Mouse (Mus musculus) hematopoietic stem cell, adult 5-6 weeks (primary cell): ENCODE data around the gene Foxk1. TPM values are rescaled to one million over a fixed set of nuclear protein-coding genes. Genes with fewer than 3 reads are reported as not detected.

Experiments
- ATAC-seq, 2 experiments: fragments of 125-278 bp in 1 of 2; replicated peaks in 1 of 2; 2 replicates each; pipeline ENCODE4 v1.8.0; 2016 to 2017; ENCODE audit warnings: inconsistent platforms in 2 of 2, mild to moderate bottlenecking in 2 of 2, moderate number of reproducible peaks in 2 of 2, low read depth in 1 of 2, moderate TSS enrichment in 1 of 2; ENCODE audit not compliant: low FRiP score in 2 of 2, poor library complexity in 2 of 2, severe bottlenecking in 2 of 2, insufficient read depth in 1 of 2, low TSS enrichment in 1 of 2
- total RNA-seq: library from RNA; stranded (forward); fragments of 172-1452, 232-1000 nt; gene quantifications from 2 replicates; pipeline ENCODE4 v1.2.3, GENCODE M21; 2017

The Foxk1 gene
- total RNA-seq, 1 experiment from 2014 or later: 8.8 TPM

DNA sequence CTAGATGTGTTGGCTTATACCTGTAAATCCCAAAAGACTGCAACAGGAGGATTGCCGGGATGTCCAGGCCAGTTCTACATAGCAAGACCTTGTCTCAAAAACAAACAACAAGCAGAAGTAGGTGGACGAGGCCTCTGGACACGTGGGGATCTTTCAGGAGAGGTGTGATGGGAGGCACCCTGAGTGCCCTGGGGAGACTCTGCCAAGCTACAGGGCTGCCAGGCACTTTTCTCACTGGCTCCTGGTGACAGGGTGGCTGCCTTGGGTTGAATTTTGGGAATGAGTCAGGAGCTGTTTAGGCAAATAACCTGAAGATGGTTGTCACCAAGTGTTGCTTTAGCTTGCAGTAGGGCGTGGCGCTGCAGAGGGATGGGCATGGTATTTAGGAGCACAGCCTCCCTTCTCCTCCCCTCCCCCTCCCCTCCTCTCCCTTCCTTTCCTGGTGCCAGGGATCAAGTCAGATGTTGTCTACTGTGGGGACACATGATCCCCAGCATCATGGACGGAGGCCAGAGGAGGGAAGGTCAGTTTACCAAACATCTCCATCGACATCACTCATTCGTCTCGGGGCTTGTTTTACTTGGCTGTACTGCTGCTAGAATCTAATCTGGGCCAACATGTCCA lies 30.6 kb downstream of the Foxk1 start:
- no peak for ATAC-seq

DNA sequence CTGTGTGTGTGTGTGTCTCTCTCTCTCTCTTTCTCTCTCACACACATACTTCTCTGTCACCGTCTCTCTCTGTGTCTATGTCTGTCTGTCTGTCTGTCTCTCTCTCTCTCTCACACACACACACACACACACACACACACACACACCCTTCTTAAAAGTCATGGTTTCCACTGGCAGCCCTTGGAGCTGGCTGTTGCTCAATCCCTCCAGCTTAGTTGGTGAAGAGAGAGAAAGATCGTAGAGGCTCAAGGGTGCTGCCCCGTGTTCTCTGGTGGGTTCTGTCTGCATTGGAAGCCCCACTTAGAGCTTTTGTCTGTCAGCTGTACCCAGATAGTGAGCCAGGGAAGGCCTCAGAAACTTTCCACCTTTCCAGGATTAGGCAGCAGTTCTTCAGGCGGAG lies 31.4 kb downstream of the Foxk1 start:
- no peak for ATAC-seq

DNA sequence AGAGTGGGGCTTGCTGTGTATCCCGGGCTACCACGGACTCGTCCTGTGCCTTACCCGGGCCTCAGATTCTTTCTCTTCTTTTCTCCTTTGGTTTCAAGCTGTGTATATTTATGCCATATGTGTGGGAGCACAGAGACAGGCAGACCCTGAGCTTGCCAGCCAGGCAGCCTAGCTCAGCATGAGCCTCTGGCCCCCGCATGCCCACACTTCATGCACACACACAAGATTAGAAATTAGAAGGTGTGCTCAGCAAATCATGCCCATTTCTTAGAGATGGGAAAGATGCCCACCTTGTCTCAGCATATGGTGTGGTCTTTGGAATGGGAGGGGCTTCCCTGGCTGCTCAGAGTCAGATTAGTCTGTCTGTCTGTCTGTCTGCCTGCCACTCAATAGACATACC lies 32.8 kb downstream of the Foxk1 start:
- no peak for ATAC-seq

DNA sequence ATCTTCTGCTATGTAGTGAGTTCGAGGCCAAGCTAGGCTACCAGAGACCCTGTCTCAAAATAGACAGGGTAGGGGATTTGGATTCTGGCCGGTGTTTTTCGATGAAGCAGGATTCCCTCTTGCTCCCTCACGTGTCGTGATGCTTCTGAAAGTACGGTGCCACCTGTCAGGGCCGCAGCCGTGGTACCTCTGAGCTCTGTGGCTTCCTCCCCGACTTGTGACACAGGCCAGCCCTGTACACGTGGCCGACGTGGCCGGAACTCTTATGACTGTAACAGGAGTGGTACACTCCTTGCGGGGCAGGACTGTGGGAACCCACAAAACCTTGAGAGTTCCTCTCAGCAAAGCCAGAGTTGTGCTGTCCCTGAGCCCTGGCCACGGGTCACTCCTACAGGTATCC lies 34.4 kb downstream of the Foxk1 start:
- no peak for ATAC-seq

DNA sequence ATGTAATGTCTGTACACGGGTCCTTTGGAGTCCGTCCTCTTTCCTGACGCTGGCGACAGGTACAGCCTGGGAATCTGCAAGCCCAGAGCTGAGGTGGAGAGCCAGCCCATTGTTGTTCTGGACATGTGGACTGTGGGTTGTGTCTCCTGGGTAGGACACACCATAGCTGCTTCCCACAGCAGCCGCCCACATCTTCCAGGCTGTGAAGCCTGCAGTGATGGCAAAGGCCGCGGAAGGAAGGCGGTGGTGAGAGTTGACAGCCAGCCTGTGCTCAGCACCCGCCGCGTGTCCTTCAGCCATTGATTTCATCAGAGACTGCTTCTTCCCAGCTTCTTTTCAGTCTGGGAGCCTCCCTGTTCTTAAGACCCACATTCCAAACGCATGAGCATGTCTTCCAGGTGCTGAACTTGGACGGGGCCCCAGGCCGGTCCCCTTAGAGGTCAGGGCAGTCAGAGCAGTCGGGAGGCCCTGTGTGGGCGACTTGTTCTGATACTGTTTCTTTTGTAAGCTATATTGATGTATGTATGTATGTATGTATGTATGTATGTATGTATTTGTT lies 37.2 kb downstream of the Foxk1 start:
- ATAC-seq: no peak

DNA sequence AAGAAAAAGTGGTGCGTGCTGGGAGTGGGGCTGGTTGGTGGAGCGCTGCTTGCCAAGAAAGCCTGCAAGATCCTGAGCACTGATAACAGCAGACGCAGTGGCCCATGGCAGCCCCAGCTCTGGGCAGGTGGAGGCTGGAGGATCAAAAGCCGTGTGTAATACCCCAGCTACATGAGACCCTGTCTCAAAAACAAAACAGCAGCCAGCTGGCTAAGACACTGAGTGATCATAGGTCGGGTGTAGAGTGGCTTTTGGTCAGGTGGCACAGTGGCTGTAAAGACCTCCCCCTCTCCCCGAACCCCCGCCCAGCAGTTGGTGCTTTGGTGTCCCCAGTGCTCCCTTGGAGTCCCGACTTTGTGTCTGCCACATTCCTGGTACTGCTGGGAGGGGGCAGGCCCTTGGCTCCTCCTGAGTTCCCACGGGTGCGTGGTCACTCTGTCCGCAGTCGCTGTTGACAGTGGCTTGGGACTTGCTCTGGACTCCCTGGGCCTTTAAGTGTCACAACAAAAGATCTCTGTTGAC lies 38.7 kb downstream of the Foxk1 start:
- ATAC-seq: peak in 1 of 2 experiments; percentile 1; a peak in 1 of 4 replicates

DNA sequence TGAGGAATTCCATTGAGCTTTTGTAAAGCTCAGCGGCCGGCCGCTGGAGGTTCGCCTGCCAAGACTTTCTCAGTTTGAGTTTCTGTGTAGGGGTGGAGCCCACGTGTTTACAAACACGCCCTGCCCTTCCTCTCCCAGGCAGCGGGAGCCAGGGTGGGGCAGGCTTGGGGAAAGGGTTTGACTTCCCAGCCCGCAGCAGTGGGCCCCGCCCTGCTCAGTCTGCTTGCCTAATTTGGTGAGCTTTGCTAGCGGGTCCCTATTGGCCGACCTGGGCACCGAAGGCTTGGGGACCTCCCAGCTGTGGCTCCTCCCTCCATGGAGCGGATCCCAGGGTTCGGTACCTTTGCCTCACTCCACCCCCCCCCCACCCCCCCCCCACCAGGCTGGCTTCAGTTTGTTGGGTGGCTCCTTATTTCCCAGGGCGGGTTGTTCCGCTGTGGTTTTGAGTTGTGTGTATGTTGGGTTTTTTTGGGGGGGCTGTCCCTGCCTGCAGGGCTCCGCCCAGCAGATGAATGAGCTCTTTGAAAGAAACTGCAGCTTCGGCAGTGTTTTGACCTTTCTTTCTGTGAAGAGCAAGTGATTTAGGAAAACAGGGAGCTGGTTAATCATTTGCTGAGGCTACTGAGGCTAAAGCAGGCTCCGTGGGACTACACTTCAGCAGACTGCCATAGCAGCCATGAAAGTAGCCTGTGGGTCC lies 39.3 kb downstream of the Foxk1 start:
- ATAC-seq: peak; percentile 86 to 90

DNA sequence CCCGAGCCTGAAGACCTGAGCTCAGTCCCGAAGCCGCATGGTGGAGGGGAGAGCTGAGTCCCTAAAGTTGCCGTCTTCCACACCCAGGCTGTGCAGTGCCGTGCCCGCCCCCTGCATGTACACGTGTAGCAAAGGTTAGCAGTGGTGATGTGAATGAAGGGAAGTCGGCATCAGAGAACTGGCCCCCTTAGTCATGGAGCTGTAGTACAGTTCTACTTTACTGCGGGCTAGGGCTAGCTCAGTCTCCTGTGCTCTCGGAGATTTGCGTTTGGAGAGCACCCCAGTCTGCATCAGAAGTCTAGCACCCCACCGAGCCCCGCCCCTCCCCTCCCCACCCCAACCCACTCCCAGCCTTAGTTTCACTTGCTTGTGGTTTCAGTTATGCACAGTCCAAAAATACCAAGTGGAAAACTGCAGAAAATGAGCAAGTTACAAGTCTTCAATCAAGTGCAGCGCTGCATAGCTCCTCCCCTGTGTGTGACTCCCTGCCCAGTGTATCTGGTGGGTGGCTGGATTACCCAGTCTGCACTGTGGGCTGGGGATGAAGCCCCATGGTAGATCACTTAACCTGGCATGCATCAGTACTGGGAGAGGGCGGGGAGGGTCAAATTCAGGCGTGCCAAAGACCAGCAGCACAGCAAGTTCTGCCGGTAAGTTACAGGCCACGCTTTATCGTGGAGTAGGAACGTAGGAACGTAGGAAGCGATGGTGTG lies 40.2 kb downstream of the Foxk1 start:
- peak in 1 of 2 experiments; percentile 14; a peak in 1 of 4 replicates for ATAC-seq

DNA sequence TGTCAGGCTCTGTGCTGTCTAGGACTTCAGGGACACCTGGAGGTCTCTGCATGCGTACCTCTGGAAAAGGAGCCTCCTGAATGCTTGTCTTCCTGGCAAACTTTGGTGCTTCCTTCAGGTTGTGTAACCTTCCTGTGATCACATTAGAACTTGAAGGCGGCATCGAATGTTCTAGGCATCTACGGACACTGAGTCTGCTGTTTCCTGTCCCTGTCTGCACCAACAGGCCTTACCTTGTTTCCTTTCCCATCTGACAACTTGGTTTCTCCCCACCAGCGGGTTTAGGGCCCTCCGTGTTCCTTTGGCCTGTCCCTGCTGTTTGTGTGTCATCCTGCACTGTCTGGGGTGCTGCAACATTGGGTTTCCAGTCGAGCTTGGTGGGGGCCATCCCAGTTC lies 40.7 kb downstream of the Foxk1 start:
- ATAC-seq: no peak

DNA sequence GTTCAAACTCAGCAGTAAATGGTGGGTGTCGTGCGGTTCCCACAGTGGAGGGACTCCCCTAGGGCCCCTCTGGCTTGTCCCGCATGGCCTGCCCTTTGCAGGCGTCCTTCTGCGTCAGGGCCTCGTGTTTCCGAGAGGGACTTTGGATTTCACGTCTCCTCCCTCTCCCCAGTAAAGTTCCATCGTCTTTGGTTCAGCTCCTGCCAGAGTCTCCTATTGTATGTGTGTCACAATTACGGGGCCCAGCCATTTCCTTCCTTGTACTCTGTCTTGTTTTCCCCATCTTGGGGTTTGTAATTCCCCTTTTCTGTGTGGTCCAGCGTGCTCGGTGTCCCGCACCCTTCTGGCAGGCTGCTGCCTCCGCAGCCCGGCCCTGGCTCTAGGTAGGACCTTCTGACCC lies 42.2 kb downstream of the Foxk1 start:
- ATAC-seq: peak; percentile 9 to 12; a peak in 2 of 4 replicates

DNA sequence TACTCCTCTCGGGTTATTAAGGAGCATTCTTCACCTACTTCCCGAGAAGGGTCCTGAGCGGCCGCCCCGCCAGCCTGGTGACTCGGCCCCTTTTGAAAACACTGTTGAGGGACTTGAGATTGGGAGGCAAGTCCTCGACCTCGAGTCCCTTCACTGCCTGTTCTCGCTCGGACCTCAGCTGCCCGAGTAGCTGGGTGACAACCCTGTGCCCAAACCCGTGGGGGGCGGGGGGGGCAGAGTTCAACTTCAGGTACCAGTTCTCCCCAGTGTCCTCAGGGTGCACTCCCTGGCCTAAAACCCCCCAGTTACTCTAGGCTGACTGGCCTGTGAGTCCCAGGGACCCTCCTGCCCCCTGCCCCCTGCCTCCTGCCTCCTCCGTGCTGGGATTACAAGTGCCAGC lies 42.7 kb downstream of the Foxk1 start:
- no peak for ATAC-seq

DNA sequence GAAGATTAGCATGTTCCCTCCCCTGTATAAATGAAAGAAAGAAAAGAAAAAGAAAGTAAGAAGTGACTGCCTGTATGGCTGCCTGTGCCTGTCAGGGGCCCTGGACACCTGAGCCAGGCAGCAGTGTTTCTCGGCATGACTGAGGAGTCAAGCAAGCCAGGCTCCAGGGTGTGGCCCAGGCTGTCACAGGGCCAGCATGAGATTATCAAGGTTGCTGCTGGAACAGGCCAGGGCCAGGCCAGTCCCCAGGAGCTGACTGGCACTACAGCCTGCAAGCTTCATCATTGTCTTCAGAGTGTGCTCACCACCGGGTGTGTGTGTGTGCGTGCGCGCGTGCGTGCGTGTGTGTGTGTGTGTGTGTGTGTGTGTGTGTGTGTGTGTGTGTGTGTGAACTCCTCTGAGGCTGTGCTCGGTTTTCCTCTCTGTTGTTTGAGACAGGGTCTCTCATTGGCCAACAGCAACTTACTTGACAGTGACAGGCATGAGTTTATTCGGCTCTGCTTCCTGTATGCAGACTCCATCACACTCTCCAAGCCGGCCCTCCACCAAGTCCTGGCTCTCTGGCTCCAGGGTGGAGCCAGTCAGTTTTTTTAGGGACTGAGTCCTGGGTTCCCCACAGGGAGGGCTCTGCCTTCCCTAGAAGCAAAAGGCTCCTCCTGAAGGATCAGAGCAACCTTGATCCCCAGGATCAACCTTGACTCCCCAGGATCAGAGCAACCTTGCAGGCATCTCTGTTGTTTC lies 43.7 kb downstream of the Foxk1 start:
- no peak for ATAC-seq

DNA sequence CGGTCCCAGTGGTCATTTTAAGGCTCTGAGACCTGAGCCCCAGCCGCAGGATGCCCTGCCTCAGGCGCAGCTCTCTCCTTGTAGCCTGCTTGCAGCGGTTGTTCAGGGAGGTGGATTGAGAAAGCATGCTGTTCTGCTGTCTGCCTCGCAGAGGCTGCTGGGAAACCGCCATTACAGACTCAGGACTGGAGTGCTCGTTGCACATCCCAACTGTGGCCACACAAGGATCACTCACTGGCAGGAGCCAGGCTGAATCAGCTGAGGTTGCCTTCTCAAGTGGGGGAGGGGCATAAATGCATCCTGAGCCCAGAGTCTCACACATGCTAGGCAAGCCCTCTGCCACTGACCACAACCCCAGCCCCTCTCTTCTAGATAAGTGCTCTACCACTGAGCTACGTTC lies 44.4 kb downstream of the Foxk1 start:
- no peak for ATAC-seq

DNA sequence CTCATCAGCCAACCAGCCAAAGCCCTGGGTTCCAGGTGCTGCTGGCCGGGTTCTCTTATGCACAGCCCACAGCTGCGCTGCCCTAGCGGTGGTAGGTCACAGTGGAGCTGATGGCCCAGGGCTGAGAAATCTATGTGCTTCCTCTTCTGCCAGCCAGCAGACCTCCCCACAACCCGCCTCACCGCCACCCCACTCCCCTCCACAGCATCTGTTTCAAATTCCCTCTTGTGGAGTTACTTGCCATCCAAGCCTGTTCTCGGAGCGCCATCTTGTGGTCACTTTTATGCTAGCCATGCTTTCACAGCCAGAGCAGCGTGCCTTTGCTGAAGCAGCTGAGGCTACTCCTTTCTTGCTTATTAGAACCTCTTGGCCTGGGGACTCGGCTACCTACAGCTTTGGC lies 46.8 kb downstream of the Foxk1 start:
- ATAC-seq: peak; percentile 92 to 95

DNA sequence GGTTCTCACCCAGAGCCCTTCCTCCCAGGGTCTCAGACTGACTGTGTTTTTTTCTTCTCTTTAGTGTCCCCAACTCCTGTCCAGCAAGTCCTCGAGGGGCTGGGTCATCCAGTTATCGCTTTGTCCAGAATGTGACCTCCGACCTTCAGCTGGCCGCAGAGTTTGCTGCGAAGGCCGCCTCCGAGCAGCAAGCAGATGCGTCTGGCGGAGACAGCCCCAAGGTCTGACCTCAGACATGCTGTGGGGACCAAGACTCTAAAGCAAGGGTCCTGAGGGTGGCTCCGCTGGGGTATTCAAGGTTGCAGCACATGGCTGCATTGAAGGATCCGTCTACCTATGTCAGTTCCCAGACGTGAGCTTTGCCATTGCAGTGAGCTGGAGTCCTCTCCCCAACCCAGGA lies 47.3 kb downstream of the Foxk1 start:
- ATAC-seq: no peak

DNA sequence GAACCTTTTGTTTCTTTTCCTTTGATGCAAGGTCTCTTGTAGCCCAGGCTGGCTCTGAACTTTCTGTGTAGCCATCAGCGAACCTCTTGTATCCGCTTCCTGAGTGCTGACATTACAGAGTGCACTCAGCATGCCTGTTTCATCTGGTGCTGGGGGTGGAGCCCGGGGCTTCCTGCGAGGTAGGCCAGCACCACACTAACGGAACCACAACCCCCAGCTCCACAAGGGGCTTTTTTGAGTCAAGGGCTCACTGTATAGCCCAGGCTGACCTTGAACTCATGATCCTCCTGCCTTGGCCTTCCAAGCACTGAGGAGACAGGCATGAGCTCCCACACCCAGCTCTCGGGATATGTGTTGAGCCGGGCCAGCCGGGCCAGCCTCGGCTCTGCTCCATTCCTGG lies 49.5 kb downstream of the Foxk1 start:
- no peak for ATAC-seq

DNA sequence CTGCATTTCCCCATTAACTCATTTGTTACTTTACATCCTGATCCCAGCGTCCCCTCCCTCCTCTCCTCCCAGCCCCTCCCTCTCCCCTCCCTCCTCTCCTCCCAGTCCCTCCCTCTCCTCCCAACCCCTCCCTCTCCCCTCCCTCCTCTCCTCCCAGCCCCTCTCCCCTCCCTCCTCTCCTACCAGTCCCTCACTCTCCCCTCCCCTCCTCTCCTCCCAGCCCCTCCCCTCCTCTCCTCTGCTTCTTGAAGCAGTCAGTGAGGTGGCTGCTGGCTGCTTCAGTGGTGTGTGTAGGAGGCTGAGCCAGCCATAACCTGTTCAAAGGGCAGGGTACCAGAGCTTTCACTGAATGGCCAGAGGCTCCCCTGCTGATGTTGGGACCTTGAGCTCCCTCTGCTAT lies 50.5 kb downstream of the Foxk1 start:
- no peak for ATAC-seq
